Mouse (Mus musculus): ENCODE results near the gene Steap3.

The Steap3 gene

GRCm38 (mm10) chr1:120196724-120197123 lies 75.8 kb downstream of the Steap3 start:
- no peak for DNase-seq

GRCm38 (mm10) chr1:120195947-120196346 lies 76.6 kb downstream of the Steap3 start:
- no peak for DNase-seq

- no peak for DNase-seq
Measured at GRCm38 (mm10) chr1:120193586-120193985, 78.9 kb downstream of the Steap3 start.

GRCm38 (mm10) chr1:120192321-120192720 lies 80.2 kb downstream of the Steap3 start:
- DNase-seq, result no peak

- no peak for DNase-seq
Measured at GRCm38 (mm10) chr1:120190946-120191345, 81.6 kb downstream of the Steap3 start.

GRCm38 (mm10) chr1:120190300-120190699 lies 82.2 kb downstream of the Steap3 start:
- no peak for DNase-seq

- DNase-seq, result no peak
Measured at GRCm38 (mm10) chr1:120189206-120189605, 83.3 kb downstream of the Steap3 start.

GRCm38 (mm10) chr1:120187059-120187458 lies 85.4 kb downstream of the Steap3 start:
- DNase-seq, result no peak

GRCm38 (mm10) chr1:120186655-120187054 lies 85.8 kb downstream of the Steap3 start:
- no peak for DNase-seq

GRCm38 (mm10) chr1:120186204-120186603 lies 86.3 kb downstream of the Steap3 start:
- DNase-seq, result no peak

- no peak for DNase-seq
Measured at GRCm38 (mm10) chr1:120177141-120177540, 95.4 kb downstream of the Steap3 start.

GRCm38 (mm10) chr1:120176313-120176712 lies 96.2 kb downstream of the Steap3 start:
- no peak for DNase-seq

GRCm38 (mm10) chr1:120174991-120175390 lies 97.5 kb downstream of the Steap3 start:
- no peak for DNase-seq

GRCm38 (mm10) chr1:120171819-120172521 lies 100.5 kb downstream of the Steap3 start:
- no peak for DNase-seq

GRCm38 (mm10) chr1:120170307-120170706 lies 102.2 kb downstream of the Steap3 start:
- no peak for DNase-seq

- no peak for DNase-seq
Measured at GRCm38 (mm10) chr1:120168674-120169073, 103.8 kb downstream of the Steap3 start.

GRCm38 (mm10) chr1:120168016-120168415 lies 104.5 kb downstream of the Steap3 start:
- DNase-seq, result no peak

- no peak for DNase-seq
Measured at GRCm38 (mm10) chr1:120162616-120163015, 109.9 kb downstream of the Steap3 start.

- no peak for DNase-seq
Measured at GRCm38 (mm10) chr1:120161502-120161901, 111.0 kb downstream of the Steap3 start.

- DNase-seq, result no peak
Measured at GRCm38 (mm10) chr1:120158474-120159127, 113.9 kb downstream of the Steap3 start.

GRCm38 (mm10) chr1:120155325-120155724 lies 117.2 kb downstream of the Steap3 start:
- DNase-seq, result peak; percentile 52

- DNase-seq, result peak; percentile 40
Measured at GRCm38 (mm10) chr1:120154232-120154631, 118.3 kb downstream of the Steap3 start.

- DNase-seq, result no peak
Measured at GRCm38 (mm10) chr1:120146994-120147393, 125.5 kb downstream of the Steap3 start.

GRCm38 (mm10) chr1:120145527-120146216 lies 126.8 kb downstream of the Steap3 start:
- no peak for DNase-seq
